Mouse (Mus musculus) heart, postnatal 0 days (tissue): ENCODE measurements around the gene Utf1.

Experiments used
- CTCF ChIP-seq: IDR thresholded peaks from 2 replicates; pipeline ENCODE4 v1.5.1; 2016; ENCODE audit warnings: antibody characterized with exemption, control low read depth, low read depth
- EP300 ChIP-seq: IDR thresholded peaks from 2 replicates; pipeline ENCODE4 v1.6.1; 2016; ENCODE audit warnings: antibody characterized with exemption, low read depth

GRCm38 (mm10) chr7:139940476-139941209 lies 2.9 kb upstream of the Utf1 start:
- TF ChIP-seq CTCF, result no peak
- TF ChIP-seq EP300, result no peak
